Mouse (Mus musculus): ENCODE data around the gene Nop16. TPM values are rescaled to one million over a fixed set of nuclear protein-coding genes. Genes with fewer than 3 reads are reported as not detected.
A peak's percentile ranks its signal among the peaks of the same experiment; 100 is the strongest.
"Not testable (repeated sequence)": the region's sequence is repeated elsewhere in the genome, so short reads cannot be mapped to it uniquely, and the experiment has no call there.

Nop16 gene
- polyA plus RNA-seq, 1 experiment from 2014 or later, result 84.2 TPM

- H3K27me3 ChIP-seq (ENCODE audit: insufficient read depth, low read length), result no peaks in the 10 kb centered on the region
- ATAC-seq (ENCODE audit: insufficient read depth), result no peak
- no peak overlapping the region for H3K4me2 ChIP-seq
- no peak overlapping the region for H3K4me3 ChIP-seq (ENCODE audit: low read depth, low read length)
- H3K27ac ChIP-seq (ENCODE audit: low read depth), result no peak overlapping the region
- TF ChIP-seq CTCF (IDR thresholded peaks at IDR 0.05; ENCODE audit: low read depth), result 0 out of 2 replicates have a peak, but pooled peaks have one; percentile 25
- peak; percentile 4 for DNase-seq
- H3K36me3 ChIP-seq (ENCODE audit: insufficient read depth), result no peaks in the 10 kb centered on the region
- WGBS, result 60% methylated on average over 6 of the region's 6 CpGs
- no peaks in the 10 kb centered on the region for H3K9me3 ChIP-seq (ENCODE audit: low read depth, low read length)
- no peaks in the 10 kb centered on the region for H3K4me1 ChIP-seq (ENCODE audit: insufficient read depth)
- H3K9ac ChIP-seq, result no peak overlapping the region
These were observed 27.1 kb upstream of the Nop16 start for GRCm38 (mm10) chr13:54616998-54617397.

- TF ChIP-seq CTCF (IDR thresholded peaks at IDR 0.05; ENCODE audit: low read depth), result no peak
- Histone ChIP-seq H3K27me3 (ENCODE audit: insufficient read depth, low read length) (no peaks in the 10 kb centered on the region), H3K4me1 (ENCODE audit: insufficient read depth) (no peaks in the 10 kb centered on the region), H3K4me3 (ENCODE audit: low read depth, low read length) (no peak overlapping the region), H3K9ac (no peak overlapping the region), H3K4me2 (no peak overlapping the region), H3K9me3 (ENCODE audit: low read depth, low read length) (no peaks in the 10 kb centered on the region), H3K27ac (ENCODE audit: low read depth) (no peak overlapping the region), H3K36me3 (ENCODE audit: insufficient read depth) (no peaks in the 10 kb centered on the region)
- DNase-seq (no peak), ATAC-seq (ENCODE audit: insufficient read depth) (no peak)
- 74% methylated on average over 8 of the region's 8 CpGs for WGBS
These were observed 26.4 kb upstream of the Nop16 start for GRCm38 (mm10) chr13:54616307-54616706.

DNA sequence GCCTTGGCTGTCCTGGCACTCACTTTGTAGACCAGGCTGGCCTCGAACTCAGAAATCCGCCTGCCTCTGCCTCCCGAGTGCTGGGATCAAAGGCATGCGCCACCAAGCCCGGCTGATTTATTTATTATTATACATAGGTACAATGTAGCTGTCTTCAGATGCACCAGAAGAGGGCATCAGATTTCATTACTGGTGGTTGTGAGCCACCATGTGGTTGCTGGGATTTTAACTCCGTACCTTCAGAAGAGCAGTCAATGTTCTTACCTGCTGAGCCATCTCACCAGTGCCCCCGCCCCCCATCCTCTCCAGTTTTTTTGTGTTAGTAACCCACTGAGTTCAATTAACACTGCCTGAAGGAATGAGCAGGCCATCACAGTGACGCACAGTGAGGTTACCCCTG is 23.3 kb upstream of the Nop16 start:
- not testable (repeated sequence) for DNase-seq

GRCm38 (mm10) chr13:54610972-54611754 is 21.3 kb upstream of the Nop16 start, which contains the start of gene Cltb:
Cltb (minus strand) TSS chr13:54611344.
- DNase-seq, result peak; percentile 92
- WGBS, result under 1% methylated on average over 66 of the region's 66 CpGs
- Histone ChIP-seq H3K27me3 (ENCODE audit: insufficient read depth, low read length) (no peaks in the 10 kb centered on the region), H3K9ac (peak within 1 kb of the TSS; percentile 74), H3K36me3 (ENCODE audit: insufficient read depth) (no peaks in the 10 kb centered on the region), H3K9me3 (ENCODE audit: low read depth, low read length) (no peaks in the 10 kb centered on the region), H3K4me2 (peak within 1 kb of the TSS; percentile 98), H3K4me1 (ENCODE audit: insufficient read depth) (no peaks in the 10 kb centered on the region), H3K27ac (ENCODE audit: low read depth) (peak within 1 kb of the TSS; percentile 69), H3K4me3 (ENCODE audit: low read depth, low read length) (peak within 1 kb of the TSS; percentile 73)
- TF ChIP-seq CTCF (IDR thresholded peaks at IDR 0.05; ENCODE audit: low read depth), result no peak
- peak; percentile 80 for ATAC-seq (ENCODE audit: insufficient read depth)

More for the DNA sequence above, 23.3 kb upstream of the Nop16 start:
- not testable (repeated sequence) for H3K36me3 ChIP-seq (ENCODE audit: insufficient read depth); H3K9me3 ChIP-seq (ENCODE audit: low read depth, low read length); H3K4me3 ChIP-seq (ENCODE audit: low read depth, low read length); ATAC-seq (ENCODE audit: insufficient read depth); H3K4me2 ChIP-seq; H3K27me3 ChIP-seq (ENCODE audit: insufficient read depth, low read length); H3K9ac ChIP-seq; H3K4me1 ChIP-seq (ENCODE audit: insufficient read depth); H3K27ac ChIP-seq (ENCODE audit: low read depth)
- 84% methylated on average over 8 of the region's 8 CpGs for WGBS

- Histone ChIP-seq H3K4me3 (ENCODE audit: low read depth, low read length) (peak overlapping the region; percentile 73), H3K27me3 (ENCODE audit: insufficient read depth, low read length) (no peaks in the 10 kb centered on the region), H3K27ac (ENCODE audit: low read depth) (peak overlapping the region; percentile 69), H3K4me1 (ENCODE audit: insufficient read depth) (no peaks in the 10 kb centered on the region), H3K9ac (peak overlapping the region; percentile 74), H3K36me3 (ENCODE audit: insufficient read depth) (no peaks in the 10 kb centered on the region), H3K9me3 (ENCODE audit: low read depth, low read length) (no peaks in the 10 kb centered on the region), H3K4me2 (peak overlapping the region; percentile 98)
- no peak for DNase-seq
- no peak for TF ChIP-seq CTCF (IDR thresholded peaks at IDR 0.05; ENCODE audit: low read depth)
- ATAC-seq (ENCODE audit: insufficient read depth), result peak; percentile 21
- 10% methylated on average over 13 of the region's 13 CpGs for WGBS
These were observed 20.7 kb upstream of the Nop16 start for GRCm38 (mm10) chr13:54610613-54610971.

- H3K27me3 ChIP-seq (ENCODE audit: insufficient read depth, low read length), result no peaks in the 10 kb centered on the region
- H3K36me3 ChIP-seq (ENCODE audit: insufficient read depth), result 0 out of 2 replicates have a peak, but pooled peaks cover 3% of the 10 kb centered on the region
- H3K27ac ChIP-seq (ENCODE audit: low read depth), result no peak overlapping the region
- DNase-seq, result no peak
- 44% methylated on average over 1 of the region's 1 CpGs for WGBS
- H3K4me1 ChIP-seq (ENCODE audit: insufficient read depth), result no peaks in the 10 kb centered on the region
- ATAC-seq (ENCODE audit: insufficient read depth), result no peak
- 0 out of 2 replicates have a peak overlapping the region, but pooled peaks have one; percentile 1 for H3K4me2 ChIP-seq
- H3K4me3 ChIP-seq (ENCODE audit: low read depth, low read length), result no peak overlapping the region
- no peak overlapping the region for H3K9ac ChIP-seq
- no peaks in the 10 kb centered on the region for H3K9me3 ChIP-seq (ENCODE audit: low read depth, low read length)
- no peak for TF ChIP-seq CTCF (IDR thresholded peaks at IDR 0.05; ENCODE audit: low read depth)
These were observed 19.4 kb upstream of the Nop16 start for GRCm38 (mm10) chr13:54609301-54609700.

DNA sequence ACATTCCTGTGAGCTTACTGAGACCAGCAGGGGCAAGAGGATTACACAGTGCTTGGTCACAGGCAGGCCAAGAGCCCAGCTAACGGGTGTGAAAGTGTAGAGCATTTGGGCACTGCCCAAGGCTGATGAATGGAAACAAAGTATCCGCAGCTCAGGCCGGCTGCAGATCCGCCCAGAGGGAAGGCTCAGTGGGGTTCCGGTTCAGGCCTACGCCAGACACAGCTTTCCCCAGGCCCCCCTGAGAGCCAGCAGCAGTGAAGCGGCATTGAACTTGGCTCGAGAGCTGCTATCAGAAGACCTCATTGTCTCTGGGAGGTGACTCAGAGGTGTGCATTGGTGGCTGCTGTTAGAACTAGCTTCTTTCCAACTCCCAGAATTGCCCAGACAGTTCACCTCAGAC is 18.8 kb upstream of the Nop16 start:
- 29% methylated on average over 8 of the region's 8 CpGs for WGBS
- Histone ChIP-seq H3K9ac (peak overlapping the region; percentile 34), H3K36me3 (ENCODE audit: insufficient read depth) (0 out of 2 replicates have a peak, but pooled peaks cover 3% of the 10 kb centered on the region), H3K9me3 (ENCODE audit: low read depth, low read length) (no peaks in the 10 kb centered on the region), H3K4me1 (ENCODE audit: insufficient read depth) (no peaks in the 10 kb centered on the region), H3K4me3 (ENCODE audit: low read depth, low read length) (no peak overlapping the region), H3K4me2 (0 out of 2 replicates have a peak overlapping the region, but pooled peaks have one; percentile 4), H3K27me3 (ENCODE audit: insufficient read depth, low read length) (no peaks in the 10 kb centered on the region), H3K27ac (ENCODE audit: low read depth) (no peak overlapping the region)
- no peak for TF ChIP-seq CTCF (IDR thresholded peaks at IDR 0.05; ENCODE audit: low read depth)
- ATAC-seq (ENCODE audit: insufficient read depth), result no peak
- DNase-seq, result no peak

All from lung, embryonic 14.5 days (tissue).